Mouse (Mus musculus) hindbrain, embryonic 11.5 days (tissue): ENCODE results near the gene Mesp2. TPM values are rescaled to one million over a fixed set of nuclear protein-coding genes. Genes with fewer than 3 reads are reported as not detected.

ENCODE experiments used
- ATAC-seq: fragments of 200-750 bp; cut with Nextera tagmentation; 2 replicates; pipeline ENCODE4 v1.8.0; 2017; ENCODE audit warnings: mild to moderate bottlenecking, moderate TSS enrichment, moderate library complexity; ENCODE audit not compliant: low FRiP score
- DNase-seq: peaks from one replicate; pipeline ENCODE4 v3.0.0-alpha.2; 2015; ENCODE audit warnings: low spot score
- H3K27ac ChIP-seq: fragments of 300-500 bp; sonication (generic); 2 replicates; pipeline ENCODE4 v1.5.1; 2014; ENCODE audit warnings: mild to moderate bottlenecking, low read depth, low read length
- H3K27me3 ChIP-seq: fragments of 300-500 bp; sonication (generic); 2 replicates; pipeline ENCODE4 v1.6.1; 2014; ENCODE audit warnings: mild to moderate bottlenecking, low read length, moderate library complexity, mixed read lengths; ENCODE audit not compliant: control insufficient read depth, insufficient read depth
- H3K36me3 ChIP-seq: fragments of 300-500 bp; sonication (generic); 2 replicates; pipeline ENCODE4 v1.6.1; 2014; ENCODE audit warnings: mild to moderate bottlenecking, low read length, moderate library complexity, mixed read lengths; ENCODE audit not compliant: control insufficient read depth, insufficient read depth
- H3K4me1 ChIP-seq: fragments of 300-500 bp; sonication (generic); replicated peaks from 2 replicates; pipeline ENCODE4 v1.6.1; 2014; ENCODE audit warnings: low read length, mixed read lengths; ENCODE audit not compliant: control insufficient read depth, insufficient read depth
- H3K4me2 ChIP-seq: fragments of 300-500 bp; sonication (generic); replicated peaks from 2 replicates; pipeline ENCODE4 v1.6.1; 2014; ENCODE audit warnings: mild to moderate bottlenecking, low read depth, low read length
- H3K4me3 ChIP-seq: fragments of 300-500 bp; sonication (generic); 2 replicates; pipeline ENCODE4 v1.5.1; 2014; ENCODE audit warnings: low read depth, low read length
- H3K9ac ChIP-seq: fragments of 300-500 bp; sonication (generic); 2 replicates; pipeline ENCODE4 v1.6.1; 2014; ENCODE audit warnings: low read depth, low read length
- H3K9me3 ChIP-seq: fragments of 300-500 bp; sonication (generic); 2 replicates; pipeline ENCODE4 v1.6.1; 2016; ENCODE audit warnings: low read length; ENCODE audit not compliant: control insufficient read depth
- WGBS: fragments of 180-500 bp; shearing (Covaris S2); extraction: QIAGEN DNeasy Blood & Tissue Kit; methylation state at CpG from one replicate; pipeline ENCODE4 v1.1.7; 2014; 5-methylcytosine and 5-hydroxymethylcytosine counted together
- polyA plus RNA-seq: library from polyadenylated mRNA; unstranded; fragments of >200 nt; fragmentation: Nextera tagmentation; extraction: Ambion mirVana; gene quantifications from 2 replicates; pipeline ENCODE4 v1.2.1, GENCODE M21; 2014

The Mesp2 gene
- polyA plus RNA-seq, 1 experiment from 2014 or later, result 0.42 TPM

DNA sequence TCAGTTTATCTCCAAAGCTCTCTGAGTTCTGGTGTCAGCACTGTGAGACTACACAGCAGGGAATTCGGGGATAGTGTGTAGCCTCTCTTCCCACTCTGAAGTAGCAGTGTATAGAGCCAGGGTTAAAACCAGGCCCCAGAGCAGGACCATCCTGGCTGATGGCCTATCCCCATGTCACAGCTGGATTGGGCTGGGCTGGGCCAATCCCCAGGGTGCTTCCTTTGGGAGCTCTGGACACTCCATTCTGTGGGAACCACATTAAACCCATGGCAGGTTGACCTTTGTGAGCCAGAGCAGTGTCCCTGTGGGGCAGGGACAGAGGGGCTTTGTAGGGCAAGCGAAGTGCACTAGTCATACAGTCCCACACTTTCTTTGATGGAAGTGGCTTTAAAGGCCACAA is 35.8 kb downstream of the Mesp2 start:
- no peak overlapping the region for H3K9ac ChIP-seq
- no peak for ATAC-seq
- peaks cover 4% of the 10 kb centered on the region; the same call in 1 of the 2 replicates for H3K27me3 ChIP-seq
- no peak for DNase-seq
- H3K4me3 ChIP-seq, result no peak overlapping the region
- no peak overlapping the region for H3K27ac ChIP-seq
- no peaks in the 10 kb centered on the region; the same call in 1 of the 2 replicates for H3K4me1 ChIP-seq
- H3K4me2 ChIP-seq, result no peak overlapping the region
- WGBS, result 65% methylated on average over 2 of the region's 2 CpGs
- no peaks in the 10 kb centered on the region for H3K9me3 ChIP-seq
- H3K36me3 ChIP-seq, result no peaks in the 10 kb centered on the region

- Histone ChIP-seq H3K4me2 (peak overlapping the region; percentile 67), H3K9ac (peak overlapping the region; percentile 8; the same call in 1 of the 2 replicates), H3K27me3 (peaks cover 4% of the 10 kb centered on the region; the same call in 1 of the 2 replicates), H3K9me3 (no peaks in the 10 kb centered on the region), H3K4me1 (no peaks in the 10 kb centered on the region; the same call in 1 of the 2 replicates), H3K27ac (no peak overlapping the region), H3K4me3 (peak overlapping the region; percentile 26), H3K36me3 (no peaks in the 10 kb centered on the region)
- no peak for ATAC-seq
- DNase-seq, result peak; percentile 68
- WGBS, result 21% methylated on average over 30 of the region's 53 CpGs
Measured at GRCm38 (mm10) chr7:79847456-79848451, 37.2 kb downstream of the Mesp2 start.

- 86% methylated on average over 4 of the region's 4 CpGs for WGBS
- Histone ChIP-seq H3K4me3 (no peak overlapping the region), H3K27ac (no peak overlapping the region), H3K36me3 (no peaks in the 10 kb centered on the region), H3K4me1 (no peaks in the 10 kb centered on the region), H3K4me2 (no peak overlapping the region), H3K9ac (no peak overlapping the region), H3K27me3 (no peaks in the 10 kb centered on the region), H3K9me3 (no peaks in the 10 kb centered on the region)
- no peak for ATAC-seq
- no peak for DNase-seq
Measured at GRCm38 (mm10) chr7:79856305-79856704, 45.8 kb downstream of the Mesp2 start.

DNA sequence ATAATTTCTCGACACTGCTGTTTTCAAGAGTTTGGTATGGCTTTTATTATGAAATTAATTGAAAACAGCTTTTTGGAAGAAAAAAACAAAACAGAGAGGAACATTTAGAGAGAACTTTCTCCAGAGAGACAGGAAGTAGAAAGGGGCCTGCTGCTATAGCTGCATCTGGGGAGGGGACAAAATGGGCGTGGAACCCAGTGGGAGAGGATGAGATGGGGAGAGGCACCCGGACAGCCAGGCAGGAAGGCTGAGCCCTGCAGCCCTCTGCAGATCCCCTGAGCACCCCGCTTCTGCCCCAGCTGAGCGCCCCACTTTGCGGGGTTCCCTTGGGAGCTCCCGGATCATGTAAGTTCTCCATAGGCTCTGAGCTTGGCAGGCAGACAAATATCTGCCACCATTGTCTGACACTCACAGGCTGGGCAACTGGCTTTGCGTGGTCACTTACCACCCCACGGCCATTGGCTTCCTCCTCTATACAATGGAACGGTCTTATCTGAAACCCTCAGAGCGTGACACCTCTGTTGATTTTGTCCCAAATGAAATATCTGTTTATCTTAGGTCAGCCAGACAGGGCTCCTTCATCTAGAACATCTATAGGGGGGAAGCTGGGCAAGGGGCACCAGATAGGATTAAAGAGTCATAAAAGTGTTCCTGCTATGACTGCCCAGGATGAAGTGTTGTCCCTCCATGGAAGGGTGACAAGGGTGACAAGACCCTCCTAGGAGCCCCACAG is 47.8 kb downstream of the Mesp2 start:
- no peaks in the 10 kb centered on the region for H3K4me1 ChIP-seq
- no peaks in the 10 kb centered on the region for H3K27me3 ChIP-seq
- H3K4me2 ChIP-seq, result no peak overlapping the region
- 75% methylated on average over 11 of the region's 11 CpGs for WGBS
- H3K36me3 ChIP-seq, result no peaks in the 10 kb centered on the region
- no peak overlapping the region for H3K9ac ChIP-seq
- no peaks in the 10 kb centered on the region for H3K9me3 ChIP-seq
- no peak for DNase-seq
- ATAC-seq, result no peak
- no peak overlapping the region for H3K27ac ChIP-seq
- no peak overlapping the region for H3K4me3 ChIP-seq

DNA sequence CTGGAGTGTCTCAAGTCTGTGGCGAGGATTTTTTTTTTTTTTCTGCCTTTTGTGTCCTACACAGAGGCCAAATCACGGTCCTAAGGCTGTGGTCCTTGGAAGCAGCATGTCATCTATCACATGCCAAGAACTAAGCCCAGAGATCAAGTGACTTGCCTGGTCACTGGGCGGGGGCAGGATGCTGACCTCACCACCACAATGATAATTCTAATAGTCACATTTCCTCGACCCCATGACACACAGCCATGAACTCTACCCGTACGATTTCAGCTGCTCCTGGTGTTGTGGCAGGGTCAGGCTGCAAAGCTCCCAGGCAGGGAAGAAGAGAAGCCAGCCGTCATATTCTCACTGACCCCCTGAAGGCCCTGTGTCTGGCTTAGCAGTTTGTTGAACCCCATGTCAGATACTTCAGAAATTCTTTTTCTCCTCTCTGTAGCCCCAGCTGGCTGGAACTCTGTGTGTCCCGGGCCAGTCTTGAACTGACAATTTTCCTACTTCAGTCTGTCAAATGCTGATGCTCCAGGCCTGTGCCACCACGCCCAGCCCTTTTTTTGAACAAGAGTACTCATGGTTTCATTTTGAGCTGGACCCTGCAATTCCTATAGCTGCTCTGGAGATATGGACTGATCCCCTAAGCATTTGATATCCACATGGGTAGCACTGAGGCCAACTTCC is 48.6 kb downstream of the Mesp2 start:
- Histone ChIP-seq H3K9me3 (no peaks in the 10 kb centered on the region), H3K4me3 (no peak overlapping the region), H3K27me3 (no peaks in the 10 kb centered on the region), H3K4me1 (no peaks in the 10 kb centered on the region), H3K27ac (no peak overlapping the region), H3K9ac (no peak overlapping the region), H3K4me2 (no peak overlapping the region), H3K36me3 (no peaks in the 10 kb centered on the region)
- DNase-seq (no peak), ATAC-seq (no peak)
- WGBS, result 54% methylated on average over 9 of the region's 9 CpGs

GRCm38 (mm10) chr7:79860811-79861210 is 50.3 kb downstream of the Mesp2 start, which contains the start of gene Anpep:
Gene Anpep, minus strand, starts transcription at chr7:79861059.
- Histone ChIP-seq H3K27ac (no peak within 1 kb of the TSS), H3K4me2 (no peak within 1 kb of the TSS), H3K4me3 (no peak within 1 kb of the TSS), H3K4me1 (no peaks in the 10 kb centered on the region), H3K9ac (no peak within 1 kb of the TSS), H3K9me3 (no peaks in the 10 kb centered on the region), H3K36me3 (no peaks in the 10 kb centered on the region), H3K27me3 (no peaks in the 10 kb centered on the region)
- WGBS, result 76% methylated on average over 9 of the region's 9 CpGs
- DNase-seq (no peak), ATAC-seq (no peak)

DNA sequence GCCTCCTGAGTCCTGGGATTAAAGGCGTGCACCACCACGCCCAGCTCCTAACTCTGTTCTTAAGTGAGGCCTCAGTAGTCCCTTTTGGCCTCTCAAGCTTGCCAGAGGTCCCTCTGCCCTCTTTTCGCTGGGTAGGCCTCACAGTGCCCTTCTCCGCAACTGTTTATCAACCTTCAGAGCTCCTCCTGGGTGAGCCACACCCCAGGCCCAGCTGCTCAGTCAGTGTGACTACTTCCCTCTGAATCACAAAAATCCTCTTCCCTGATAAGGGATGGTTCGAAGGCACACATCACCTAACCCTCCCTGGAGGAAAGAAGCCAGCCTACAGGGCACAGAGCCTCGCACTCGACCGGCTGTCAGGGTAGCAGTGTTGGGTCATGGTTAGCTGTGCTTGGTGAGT is 51.3 kb downstream of the Mesp2 start:
- Histone ChIP-seq H3K4me1 (no peaks in the 10 kb centered on the region), H3K4me2 (no peak overlapping the region), H3K27ac (no peak overlapping the region), H3K4me3 (no peak overlapping the region), H3K36me3 (no peaks in the 10 kb centered on the region), H3K9ac (no peak overlapping the region), H3K27me3 (no peaks in the 10 kb centered on the region), H3K9me3 (no peaks in the 10 kb centered on the region)
- ATAC-seq, result no peak
- no peak for DNase-seq
- WGBS, result 92% methylated on average over 8 of the region's 8 CpGs
